Mouse (Mus musculus) C2C12 (cell line): ENCODE measurements at regions not wholly inside any gene's neighbourhood (a gene's known extent, or its start where the extent isn't known, plus 50 kb on each side); places are given as distances from the start of the nearest gene placed in this dataset.

ENCODE experiments used
- H3K27me3 ChIP-seq: one replicate; pipeline ENCODE4 v1.6.1; 2011; ENCODE audit not compliant: control insufficient read depth, insufficient read depth, insufficient read length
- H3K36me3 ChIP-seq: one replicate; pipeline ENCODE4 v1.6.1; 2011; ENCODE audit not compliant: control insufficient read depth, insufficient read depth
- H3K4me3 ChIP-seq: one replicate; pipeline ENCODE4 v1.5.1; 2011; ENCODE audit warnings: mild to moderate bottlenecking, control low read depth; ENCODE audit not compliant: poor library complexity, insufficient read depth, severe bottlenecking
- H3K79me2 ChIP-seq: one replicate; pipeline ENCODE4 v1.6.1; 2011; ENCODE audit not compliant: control insufficient read depth, insufficient read depth
- H3K79me3 ChIP-seq: one replicate; pipeline ENCODE4 v1.6.1; 2011; ENCODE audit warnings: low read depth, control low read depth
- H3ac ChIP-seq: one replicate; pipeline ENCODE3; 2011; ENCODE audit warnings: low read depth; ENCODE audit not compliant: control insufficient read depth, insufficient read length
- CEBPB ChIP-seq: IDR thresholded peaks from one replicate; pipeline ENCODE4 v1.6.1; 2011; ENCODE audit warnings: low read depth, mild to moderate bottlenecking, control low read depth, moderate library complexity
- CTCF ChIP-seq: IDR thresholded peaks from one replicate; pipeline ENCODE4 v1.5.1; 2011; ENCODE audit not compliant: control insufficient read depth, insufficient read depth, insufficient read length
- FOSL1 ChIP-seq: IDR thresholded peaks from one replicate; pipeline ENCODE4 v1.8.0; 2011; ENCODE audit warnings: mild to moderate bottlenecking, low read length; ENCODE audit not compliant: poor library complexity, insufficient read depth, severe bottlenecking
- MAX ChIP-seq: IDR thresholded peaks from one replicate; pipeline ENCODE4 v1.6.1; 2011; ENCODE audit warnings: mild to moderate bottlenecking, control low read depth
- MYOD1 ChIP-seq: IDR thresholded peaks from one replicate; pipeline ENCODE4 v1.6.1; 2011; ENCODE audit warnings: low read depth; ENCODE audit not compliant: control insufficient read depth, insufficient read length
- MYOG ChIP-seq: IDR thresholded peaks from one replicate; pipeline ENCODE4 v1.6.1; 2011; ENCODE audit not compliant: control insufficient read depth, insufficient read length; ENCODE audit errors: extremely low read depth
- USF1 ChIP-seq: IDR thresholded peaks from one replicate; pipeline ENCODE4 v1.6.1; 2011; ENCODE audit warnings: low read depth, mild to moderate bottlenecking, control low read depth, moderate library complexity

GRCm38 (mm10) chr3:52522886-52523285 is 254.8 kb downstream of the Foxo1 start:
- Histone ChIP-seq H3K79me3 (no peaks in the 10 kb centered on the region), H3K4me3 (no peak overlapping the region), H3ac (no peak overlapping the region), H3K79me2 (no peaks in the 10 kb centered on the region), H3K36me3 (no peaks in the 10 kb centered on the region), H3K27me3 (no peaks in the 10 kb centered on the region)
- TF ChIP-seq MYOG (no peak), FOSL1 (no peak), CEBPB (no peak), CTCF (no peak), USF1 (no peak), MAX (no peak), MYOD1 (no peak)

- no peak overlapping the region for H3K4me3 ChIP-seq
- H3ac ChIP-seq: no peak overlapping the region
- H3K79me3 ChIP-seq: no peaks in the 10 kb centered on the region
- H3K79me2 ChIP-seq: no peaks in the 10 kb centered on the region
- no peaks in the 10 kb centered on the region for H3K27me3 ChIP-seq
- H3K36me3 ChIP-seq: no peaks in the 10 kb centered on the region
- no peak for TF ChIP-seq MAX
- no peak for TF ChIP-seq USF1
- TF ChIP-seq FOSL1: no peak
- no peak for TF ChIP-seq CEBPB
- TF ChIP-seq MYOG: no peak
- TF ChIP-seq CTCF: no peak
- TF ChIP-seq MYOD1: no peak
Measured at GRCm38 (mm10) chr3:52520609-52520947, 252.4 kb downstream of the Foxo1 start.

- Histone ChIP-seq H3K4me3 (no peak overlapping the region), H3K79me2 (no peaks in the 10 kb centered on the region), H3ac (no peak overlapping the region), H3K79me3 (no peaks in the 10 kb centered on the region), H3K27me3 (no peaks in the 10 kb centered on the region), H3K36me3 (no peaks in the 10 kb centered on the region)
- TF ChIP-seq CEBPB (no peak), MYOG (no peak), CTCF (no peak), USF1 (no peak), MAX (no peak), MYOD1 (no peak), FOSL1 (no peak)
Measured at GRCm38 (mm10) chr3:52519910-52520608, 251.9 kb downstream of the Foxo1 start.

- no peaks in the 10 kb centered on the region for H3K79me3 ChIP-seq
- H3K4me3 ChIP-seq: no peak overlapping the region
- H3K79me2 ChIP-seq: no peaks in the 10 kb centered on the region
- TF ChIP-seq CTCF (no peak), MAX (no peak), MYOD1 (no peak), CEBPB (no peak), FOSL1 (no peak), MYOG (no peak), USF1 (no peak)
- H3K36me3 ChIP-seq: no peaks in the 10 kb centered on the region
- no peaks in the 10 kb centered on the region for H3K27me3 ChIP-seq
- H3ac ChIP-seq: no peak overlapping the region
Measured at GRCm38 (mm10) chr3:52517808-52518207, 249.7 kb downstream of the Foxo1 start.

GRCm38 (mm10) chr3:52516691-52517090 is 248.6 kb downstream of the Foxo1 start:
- TF ChIP-seq MYOG (no peak), MYOD1 (no peak), CEBPB (no peak), CTCF (no peak), MAX (no peak), FOSL1 (no peak), USF1 (no peak)
- H3K4me3 ChIP-seq: no peak overlapping the region
- no peak overlapping the region for H3ac ChIP-seq
- H3K79me3 ChIP-seq: no peaks in the 10 kb centered on the region
- H3K36me3 ChIP-seq: no peaks in the 10 kb centered on the region
- no peaks in the 10 kb centered on the region for H3K79me2 ChIP-seq
- no peaks in the 10 kb centered on the region for H3K27me3 ChIP-seq

- TF ChIP-seq CEBPB (no peak), MYOD1 (no peak), MAX (no peak), FOSL1 (no peak), MYOG (no peak), CTCF (no peak), USF1 (no peak)
- no peaks in the 10 kb centered on the region for H3K27me3 ChIP-seq
- no peaks in the 10 kb centered on the region for H3K36me3 ChIP-seq
Measured at GRCm38 (mm10) chr3:52512761-52513160, 244.6 kb downstream of the Foxo1 start.

More at GRCm38 (mm10) chr3:52512761-52513160, 244.6 kb downstream of the Foxo1 start:
- no peaks in the 10 kb centered on the region for H3K79me3 ChIP-seq
- H3K79me2 ChIP-seq: no peaks in the 10 kb centered on the region
- no peak overlapping the region for H3K4me3 ChIP-seq
- H3ac ChIP-seq: no peak overlapping the region
